Mouse (Mus musculus) hindbrain, embryonic 16.5 days (tissue): ENCODE data around the gene Hoxa3. TPM values are rescaled to one million over a fixed set of nuclear protein-coding genes. Genes with fewer than 3 reads are reported as not detected.

Source experiments
- ATAC-seq: fragments of 200-750 bp; cut with Nextera tagmentation; 2 replicates; pipeline ENCODE4 v1.8.0; 2017; ENCODE audit warnings: moderate TSS enrichment, moderate library complexity
- H3K27ac ChIP-seq: fragments of 300-500 bp; sonication (generic); 2 replicates; pipeline ENCODE4 v1.5.1; 2014; ENCODE audit warnings: low read depth, mild to moderate bottlenecking, control low read depth, low read length, moderate library complexity
- H3K27me3 ChIP-seq: fragments of 300-500 bp; sonication (generic); replicated peaks from 2 replicates; pipeline ENCODE4 v1.6.1; 2014; ENCODE audit warnings: low read length; ENCODE audit not compliant: control insufficient read depth, insufficient read depth
- H3K36me3 ChIP-seq: fragments of 300-500 bp; sonication (generic); 2 replicates; pipeline ENCODE4 v1.6.1; 2014; ENCODE audit warnings: mild to moderate bottlenecking, low read length, moderate library complexity, mixed read lengths; ENCODE audit not compliant: control insufficient read depth, insufficient read depth
- H3K4me1 ChIP-seq: fragments of 300-500 bp; sonication (generic); 2 replicates; pipeline ENCODE4 v1.6.1; 2014; ENCODE audit warnings: low read depth, low read length; ENCODE audit not compliant: control insufficient read depth, insufficient read depth
- H3K4me2 ChIP-seq: fragments of 300-500 bp; sonication (generic); 2 replicates; pipeline ENCODE4 v1.6.1; 2014; ENCODE audit warnings: mild to moderate bottlenecking, low read length, control low read depth, moderate library complexity
- H3K4me3 ChIP-seq: fragments of 300-500 bp; sonication (generic); 2 replicates; pipeline ENCODE4 v1.5.1; 2014; ENCODE audit warnings: mild to moderate bottlenecking, low read length, control low read depth, moderate library complexity
- H3K9ac ChIP-seq: fragments of 300-500 bp; sonication (generic); 2 replicates; pipeline ENCODE4 v1.6.1; 2014; ENCODE audit warnings: low read depth, mild to moderate bottlenecking, control low read depth, low read length, moderate library complexity
- H3K9me3 ChIP-seq: fragments of 300-500 bp; sonication (generic); 2 replicates; pipeline ENCODE4 v1.6.1; 2014; ENCODE audit warnings: mild to moderate bottlenecking, low read length, moderate library complexity; ENCODE audit not compliant: control insufficient read depth
- WGBS: fragments of 180-500 bp; shearing (Covaris S2); extraction: QIAGEN DNeasy Blood & Tissue Kit; methylation state at CpG from one replicate; pipeline ENCODE4 v1.1.7; 2014; 5-methylcytosine and 5-hydroxymethylcytosine counted together
- polyA plus RNA-seq: library from polyadenylated mRNA; unstranded; fragments of >200 nt; fragmentation: Nextera tagmentation; extraction: Ambion mirVana; gene quantifications from 2 replicates; pipeline ENCODE4 v1.2.1, GENCODE M21; 2015

The Hoxa3 gene
- polyA plus RNA-seq, 1 experiment from 2014 or later, result 12.9 TPM

DNA sequence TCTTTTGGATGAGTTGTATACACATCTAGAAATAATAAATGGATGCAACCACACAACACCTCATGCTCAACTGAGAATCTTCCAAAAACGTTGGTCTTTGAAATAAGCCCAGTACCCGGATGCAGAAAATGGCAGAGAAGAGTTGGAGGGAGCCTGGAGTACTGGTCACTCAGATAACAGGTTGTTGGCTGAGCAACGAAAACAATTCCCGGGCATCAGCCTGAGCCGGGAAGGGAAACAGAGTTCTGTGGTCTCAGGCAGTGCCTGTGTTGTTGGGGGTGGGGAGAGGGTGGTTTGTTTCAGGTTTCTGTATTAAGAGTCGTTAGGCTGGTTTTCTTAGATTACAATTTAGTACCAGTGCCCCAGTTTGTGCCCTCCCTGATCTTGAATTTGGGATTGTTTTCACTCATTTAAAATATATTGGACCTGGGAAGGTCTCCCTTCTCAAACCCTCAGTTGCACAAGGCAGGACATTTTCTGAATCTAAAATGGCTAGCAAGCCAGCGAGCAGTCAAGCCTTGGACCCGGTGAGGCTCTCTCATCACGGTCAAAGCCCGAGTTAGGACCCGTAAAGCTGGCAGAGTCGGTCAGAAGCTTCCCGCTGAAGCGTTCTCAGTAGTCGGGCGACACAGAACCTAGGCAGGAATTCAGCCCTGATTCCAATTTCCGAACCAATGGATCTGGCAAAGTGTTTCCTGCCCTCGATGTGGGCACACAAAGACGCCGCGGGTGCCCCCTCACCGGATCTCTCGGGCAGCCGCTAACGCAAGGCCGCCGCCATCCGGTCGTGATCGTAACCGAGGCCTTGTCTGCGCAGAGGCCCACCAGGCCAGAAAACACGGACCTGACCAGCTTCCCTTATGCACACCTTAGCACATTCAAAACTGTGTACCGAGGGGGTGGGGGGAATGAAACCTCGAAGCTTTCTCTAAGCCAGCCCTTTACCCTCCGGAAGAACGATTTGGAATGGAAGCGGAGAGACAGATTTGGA is 15.6 kb upstream of the Hoxa3 start:
- 3% methylated on average over 38 of the region's 38 CpGs for WGBS
- no peak overlapping the region for H3K9ac ChIP-seq
- no peak for ATAC-seq
- H3K4me3 ChIP-seq, result no peak overlapping the region
- no peaks in the 10 kb centered on the region for H3K4me1 ChIP-seq
- peaks cover 69% of the 10 kb centered on the region for H3K27me3 ChIP-seq
- H3K4me2 ChIP-seq, result no peak overlapping the region
- H3K27ac ChIP-seq, result no peak overlapping the region
- H3K36me3 ChIP-seq, result no peaks in the 10 kb centered on the region
- no peaks in the 10 kb centered on the region for H3K9me3 ChIP-seq

GRCm38 (mm10) chr6:52227470-52228222 is 14.5 kb upstream of the Hoxa3 start:
- H3K4me3 ChIP-seq, result no peak overlapping the region
- no peak overlapping the region for H3K27ac ChIP-seq
- H3K9ac ChIP-seq, result no peak overlapping the region
- H3K27me3 ChIP-seq, result peaks cover 69% of the 10 kb centered on the region
- H3K4me1 ChIP-seq, result no peaks in the 10 kb centered on the region
- no peaks in the 10 kb centered on the region for H3K9me3 ChIP-seq
- no peak overlapping the region for H3K4me2 ChIP-seq
- H3K36me3 ChIP-seq, result no peaks in the 10 kb centered on the region
- 4% methylated on average over 11 of the region's 11 CpGs for WGBS
- no peak for ATAC-seq

DNA sequence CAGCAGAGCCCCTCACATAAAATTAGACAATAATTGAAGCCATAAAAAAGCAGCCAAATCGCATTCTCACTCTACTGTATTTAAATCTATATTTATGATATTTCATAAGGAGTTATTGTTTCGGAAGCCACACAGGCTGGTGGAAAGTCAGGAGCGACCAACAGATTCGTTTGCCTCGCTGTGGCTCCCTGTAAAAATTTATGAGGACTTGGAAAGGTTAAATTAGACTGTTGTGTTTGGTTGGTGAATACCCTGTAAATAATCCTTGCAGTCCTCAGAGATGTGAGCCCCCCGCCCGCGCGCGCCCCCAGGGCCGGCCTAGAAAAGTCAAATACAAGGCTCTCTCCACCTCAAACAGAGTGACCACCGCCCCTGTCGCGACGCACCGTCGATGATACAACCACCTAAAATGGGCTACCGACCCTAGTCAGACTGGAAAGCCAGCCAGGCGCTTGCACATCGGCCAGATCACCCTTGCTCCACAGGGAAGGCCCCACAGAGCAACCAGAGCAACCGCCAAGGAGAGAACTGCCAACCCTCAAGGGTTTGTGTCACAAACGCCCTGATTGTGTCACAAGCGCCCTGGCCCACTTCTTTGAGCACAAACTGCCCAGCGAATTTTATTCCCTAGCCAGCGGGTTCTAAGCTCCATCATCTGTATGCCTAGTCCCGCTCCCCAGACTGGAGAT is 13.6 kb upstream of the Hoxa3 start:
- Histone ChIP-seq H3K4me1 (peaks cover 1% of the 10 kb centered on the region; the same call in 1 of the 2 replicates), H3K4me3 (no peak overlapping the region), H3K36me3 (no peaks in the 10 kb centered on the region), H3K9me3 (no peaks in the 10 kb centered on the region), H3K27me3 (peaks cover 69% of the 10 kb centered on the region), H3K4me2 (no peak overlapping the region), H3K9ac (no peak overlapping the region), H3K27ac (no peak overlapping the region)
- 3% methylated on average over 26 of the region's 26 CpGs for WGBS
- no peak for ATAC-seq

DNA sequence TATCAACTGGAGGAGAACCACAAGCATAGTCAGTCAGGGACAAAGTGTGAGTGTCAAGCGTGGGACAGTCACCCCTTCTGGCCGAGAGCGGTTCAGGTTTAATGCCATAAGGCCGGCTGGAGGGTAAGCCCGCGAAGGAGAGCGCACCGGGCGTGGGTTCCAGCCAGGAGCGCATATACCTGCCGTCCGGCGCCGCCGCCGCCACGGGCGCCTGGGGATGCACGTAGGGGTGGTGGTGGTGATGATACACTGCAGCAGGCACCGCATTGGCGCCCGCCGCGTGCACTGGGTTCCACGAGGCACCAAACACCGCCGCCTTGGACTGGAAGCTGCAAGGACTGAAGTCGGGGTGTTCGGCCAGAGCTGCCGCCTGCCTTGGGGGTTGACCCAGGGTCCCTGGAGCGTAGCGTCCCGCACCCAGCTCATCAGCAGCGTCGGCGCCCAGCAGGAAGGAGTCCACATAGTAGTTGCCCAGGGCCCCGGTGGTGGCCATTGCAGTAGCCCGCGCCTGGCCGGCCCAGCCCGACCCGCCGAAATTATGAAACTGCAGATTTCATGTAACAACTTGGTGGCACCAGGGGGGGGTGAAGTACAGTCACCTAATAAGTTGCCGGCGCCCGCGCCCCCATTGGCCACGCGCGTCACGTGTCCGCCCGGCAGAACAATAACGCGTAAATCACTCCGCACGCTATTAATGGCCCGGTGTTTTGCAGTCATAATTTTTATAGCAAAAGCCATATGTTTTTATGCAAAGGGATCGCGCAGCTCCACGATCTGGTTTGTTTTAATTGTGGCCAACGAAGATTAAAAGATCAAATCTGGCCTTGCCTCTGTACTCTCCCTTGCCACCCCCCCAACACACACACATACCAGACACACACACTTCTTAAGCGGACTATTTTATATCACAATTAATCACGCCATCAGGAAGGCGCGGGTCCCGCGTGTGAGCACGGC is 12.8 kb upstream of the Hoxa3 start:
- Histone ChIP-seq H3K4me3 (no peak overlapping the region; the same call in 1 of the 2 replicates), H3K27me3 (peaks cover 73% of the 10 kb centered on the region), H3K9me3 (no peaks in the 10 kb centered on the region), H3K9ac (no peak overlapping the region), H3K36me3 (no peaks in the 10 kb centered on the region), H3K4me1 (peaks cover 7% of the 10 kb centered on the region), H3K4me2 (no peak overlapping the region), H3K27ac (no peak overlapping the region)
- no peak for ATAC-seq
- WGBS, result 3% methylated on average over 66 of the region's 69 CpGs

DNA sequence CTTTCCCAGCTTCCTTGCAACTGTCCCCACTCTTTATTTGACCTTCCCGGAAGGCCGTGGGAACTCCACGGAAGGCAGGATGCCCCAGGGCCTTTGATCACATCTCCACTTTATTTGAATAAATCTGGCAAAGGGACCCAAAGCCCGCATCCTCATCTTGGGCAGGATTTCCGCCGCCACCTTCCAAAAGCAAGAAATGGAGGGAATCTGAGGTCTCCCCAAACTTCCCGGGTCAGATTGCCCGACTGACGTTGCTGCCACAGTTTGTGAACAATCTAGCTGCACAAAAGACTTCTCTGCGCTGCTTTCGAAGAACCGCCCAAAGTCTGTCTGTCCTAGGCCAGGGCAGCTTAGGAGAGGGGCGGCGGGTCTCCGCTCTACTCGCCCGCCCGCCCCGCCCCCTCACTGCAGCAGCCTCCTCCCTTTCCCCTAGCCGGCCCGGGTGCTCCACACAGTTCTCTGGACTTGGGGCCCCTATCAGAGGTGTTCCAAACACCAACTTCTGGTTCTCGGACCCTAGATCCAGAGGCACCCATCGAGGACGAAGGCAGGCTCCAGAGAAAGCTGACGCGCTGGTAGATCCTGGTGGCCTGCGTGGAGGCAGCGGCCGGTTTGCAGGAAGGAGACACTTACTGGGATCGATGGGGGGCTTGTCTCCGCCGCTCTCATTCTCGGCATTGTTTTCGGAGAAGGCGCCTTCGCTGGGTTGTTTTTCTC is 11.9 kb upstream of the Hoxa3 start:
- no peaks in the 10 kb centered on the region for H3K36me3 ChIP-seq
- no peak for ATAC-seq
- H3K9ac ChIP-seq, result no peak overlapping the region
- no peaks in the 10 kb centered on the region for H3K9me3 ChIP-seq
- H3K4me2 ChIP-seq, result no peak overlapping the region
- peaks cover 68% of the 10 kb centered on the region for H3K27me3 ChIP-seq
- no peak overlapping the region for H3K27ac ChIP-seq
- peaks cover 7% of the 10 kb centered on the region for H3K4me1 ChIP-seq
- no peak overlapping the region for H3K4me3 ChIP-seq
- 4% methylated on average over 33 of the region's 36 CpGs for WGBS

- Histone ChIP-seq H3K4me1 (peaks cover 7% of the 10 kb centered on the region), H3K9me3 (no peaks in the 10 kb centered on the region), H3K36me3 (no peaks in the 10 kb centered on the region), H3K4me2 (no peak overlapping the region), H3K9ac (no peak overlapping the region), H3K4me3 (no peak overlapping the region), H3K27ac (no peak overlapping the region), H3K27me3 (peaks cover 69% of the 10 kb centered on the region)
- 3% methylated on average over 24 of the region's 24 CpGs for WGBS
- no peak for ATAC-seq
These were observed 11.0 kb upstream of the Hoxa3 start for GRCm38 (mm10) chr6:52223939-52224760.

- Histone ChIP-seq H3K36me3 (no peaks in the 10 kb centered on the region), H3K27me3 (peaks cover 67% of the 10 kb centered on the region), H3K9ac (no peak overlapping the region), H3K4me3 (no peak overlapping the region), H3K4me1 (peaks cover 7% of the 10 kb centered on the region), H3K4me2 (no peak overlapping the region), H3K27ac (no peak overlapping the region), H3K9me3 (no peaks in the 10 kb centered on the region)
- WGBS, result 15% methylated on average over 13 of the region's 13 CpGs
- ATAC-seq, result no peak
These were observed 9.6 kb upstream of the Hoxa3 start for GRCm38 (mm10) chr6:52222729-52223128.
